Mouse (Mus musculus): ENCODE measurements around the gene Klhdc8b.

Gene Klhdc8b

DNA sequence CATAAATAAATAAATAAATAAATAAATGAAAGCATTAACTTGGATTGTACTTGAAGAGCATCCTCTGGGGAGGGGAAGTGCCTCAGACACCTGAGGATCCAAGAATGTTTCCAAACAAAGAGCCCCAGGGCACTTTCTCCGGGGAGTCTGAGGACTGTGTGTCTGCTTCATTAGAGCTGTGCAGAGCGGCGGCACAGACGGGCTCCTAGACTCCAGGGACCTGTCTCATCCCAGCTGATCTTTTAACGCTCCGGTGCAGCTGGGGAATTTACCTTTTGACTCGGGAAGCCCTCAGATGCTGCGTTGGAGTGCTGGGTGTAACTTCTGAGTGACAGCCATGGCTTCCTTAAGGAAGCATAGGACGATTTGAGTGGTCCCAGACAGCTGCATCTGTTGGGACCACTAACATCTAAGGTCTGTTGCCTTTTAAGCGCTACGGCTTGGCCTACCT, at the start of gene Klhdc8b:
TSS of gene Klhdc8b (minus strand) at position 401 of the 451 bp plus-strand sequence.
- no peak for DNase-seq

DNA sequence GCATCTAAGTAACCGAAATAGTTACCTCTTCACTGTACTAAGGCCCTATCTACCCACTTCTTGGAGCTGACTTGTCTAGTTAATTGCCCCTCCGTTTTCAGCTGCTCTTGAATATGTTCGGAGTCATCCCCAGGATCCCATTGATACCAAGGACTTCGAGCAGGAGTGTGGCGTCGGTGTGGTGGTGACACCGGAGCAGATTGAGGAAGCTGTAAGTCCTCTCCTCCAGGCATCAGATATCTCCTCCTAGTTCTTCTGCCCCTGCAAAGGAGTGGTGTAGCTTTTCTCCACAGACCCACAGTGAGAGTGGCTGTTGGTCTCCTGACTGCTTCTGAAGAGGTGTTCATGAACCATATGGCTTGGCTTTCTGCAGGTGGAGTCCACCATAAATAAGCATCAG, 47.4 kb upstream of the Klhdc8b start:
- DNase-seq: no peak

DNA sequence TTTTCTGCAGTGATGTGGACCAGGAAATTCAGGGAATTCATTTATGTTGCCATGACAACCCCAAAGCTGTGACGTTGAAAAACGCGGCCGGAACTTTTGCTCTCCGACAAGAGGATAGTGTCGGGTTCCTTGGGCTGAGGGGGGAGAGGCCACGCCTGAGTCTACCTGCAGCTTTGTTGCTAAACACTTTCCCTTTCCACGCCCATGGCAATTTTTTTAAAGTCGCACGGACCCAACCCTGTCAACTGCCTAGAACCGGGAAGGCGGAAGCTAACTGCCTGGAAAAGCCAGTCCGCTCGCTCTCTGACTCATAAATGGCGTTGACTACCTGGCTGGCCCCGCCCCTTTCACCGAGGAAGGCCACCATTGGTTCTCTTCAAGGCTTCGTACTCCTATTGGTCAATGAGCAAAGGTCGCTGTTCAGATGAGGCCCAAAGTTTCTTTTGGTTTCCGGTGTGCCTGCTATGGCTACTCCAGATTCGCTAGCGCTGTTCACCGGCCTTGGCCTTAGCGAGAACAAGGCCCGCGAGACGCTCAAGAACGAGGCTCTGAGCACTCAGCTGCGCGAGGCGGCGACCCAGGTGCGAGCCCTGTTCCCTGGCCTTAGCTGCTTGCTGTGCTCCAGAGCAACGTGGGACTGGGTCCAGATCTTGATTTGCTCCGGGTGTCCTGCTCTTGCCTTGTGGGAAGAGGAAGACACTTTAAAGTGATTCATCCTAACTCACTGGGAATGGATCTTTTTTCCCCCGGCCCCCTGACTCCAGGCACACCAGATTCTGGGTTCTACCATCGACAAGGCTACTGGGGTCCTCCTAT, 46.4 kb upstream of the Klhdc8b start, which contains the start of gene Qars:
TSS of gene Qars (plus strand) at position 88 of the 816 bp plus-strand sequence.
- DNase-seq: peak; percentile 92 to 93

DNA sequence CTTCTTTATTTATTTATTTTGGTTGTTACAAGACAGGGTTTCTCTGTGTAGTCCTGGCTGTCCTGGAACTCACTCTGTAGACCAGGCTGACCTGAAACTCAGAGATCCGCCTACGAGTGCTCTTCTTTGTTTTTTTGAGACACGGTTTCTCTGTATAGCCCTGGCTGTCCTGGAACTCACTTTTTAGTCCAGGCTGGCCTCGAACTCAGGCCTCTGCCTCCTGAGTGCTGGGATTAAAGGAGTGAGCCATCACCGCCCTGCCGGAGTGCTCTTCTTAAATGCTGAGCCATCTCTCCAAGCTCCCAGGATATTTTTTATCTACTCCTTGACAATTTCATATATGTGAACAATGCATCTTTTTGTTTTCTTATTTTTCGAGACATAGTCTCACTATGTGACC, 45.5 kb upstream of the Klhdc8b start:
- no peak for DNase-seq

DNA sequence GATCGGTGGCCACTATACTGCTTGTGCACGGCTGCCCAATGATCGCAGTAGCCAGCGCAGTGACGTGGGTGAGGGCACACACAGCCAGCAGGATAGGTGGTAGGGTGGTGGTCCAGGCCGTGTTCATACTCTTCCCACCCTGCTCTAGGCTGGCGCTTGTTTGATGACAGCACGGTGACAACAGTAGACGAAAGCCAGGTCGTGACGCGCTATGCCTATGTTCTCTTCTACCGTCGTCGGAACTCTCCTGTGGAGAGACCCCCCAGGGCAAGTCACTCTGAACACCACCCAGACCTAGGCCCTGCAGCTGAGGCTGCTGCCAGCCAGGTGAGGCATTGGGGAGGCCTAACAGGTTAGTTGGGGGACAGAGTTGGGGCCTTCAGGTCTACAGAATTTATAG, 38.6 kb upstream of the Klhdc8b start:
- no peak for DNase-seq

DNA sequence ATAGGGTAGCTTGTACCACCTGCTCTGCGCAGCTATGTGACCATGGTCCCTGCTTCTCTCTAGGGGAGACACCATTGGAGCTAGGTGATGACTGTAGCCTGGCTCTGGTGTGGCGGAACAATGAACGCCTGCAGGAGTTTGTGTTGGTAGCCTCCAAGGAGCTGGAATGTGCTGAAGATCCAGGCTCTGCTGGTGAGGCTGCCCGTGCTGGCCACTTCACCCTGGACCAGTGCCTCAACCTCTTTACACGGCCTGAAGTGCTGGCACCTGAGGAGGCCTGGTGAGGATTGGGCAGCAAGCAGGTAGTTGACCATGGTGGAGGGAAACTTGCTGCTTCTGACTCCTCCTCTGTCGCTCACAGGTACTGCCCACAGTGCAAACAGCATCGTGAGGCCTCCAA, 37.9 kb upstream of the Klhdc8b start:
- DNase-seq: no peak

DNA sequence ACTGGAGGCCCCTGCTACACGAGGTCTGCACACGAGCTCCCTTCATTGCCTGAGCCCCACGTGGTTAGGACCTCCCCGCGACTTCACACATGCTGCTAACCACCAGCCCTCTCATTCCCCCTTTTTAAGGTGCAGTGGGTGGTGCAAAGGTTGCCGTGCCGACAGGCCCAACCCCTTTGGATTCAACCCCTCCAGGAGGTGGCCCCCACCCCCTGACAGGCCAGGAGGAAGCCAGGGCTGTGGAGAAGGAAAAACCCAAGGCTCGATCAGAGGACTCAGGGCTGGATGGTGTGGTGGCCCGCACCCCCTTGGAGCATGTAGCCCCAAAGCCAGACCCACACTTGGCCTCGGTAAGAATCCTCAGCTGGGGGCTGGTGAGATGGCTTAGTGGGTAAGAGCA, 33.5 kb upstream of the Klhdc8b start:
- no peak for DNase-seq

DNA sequence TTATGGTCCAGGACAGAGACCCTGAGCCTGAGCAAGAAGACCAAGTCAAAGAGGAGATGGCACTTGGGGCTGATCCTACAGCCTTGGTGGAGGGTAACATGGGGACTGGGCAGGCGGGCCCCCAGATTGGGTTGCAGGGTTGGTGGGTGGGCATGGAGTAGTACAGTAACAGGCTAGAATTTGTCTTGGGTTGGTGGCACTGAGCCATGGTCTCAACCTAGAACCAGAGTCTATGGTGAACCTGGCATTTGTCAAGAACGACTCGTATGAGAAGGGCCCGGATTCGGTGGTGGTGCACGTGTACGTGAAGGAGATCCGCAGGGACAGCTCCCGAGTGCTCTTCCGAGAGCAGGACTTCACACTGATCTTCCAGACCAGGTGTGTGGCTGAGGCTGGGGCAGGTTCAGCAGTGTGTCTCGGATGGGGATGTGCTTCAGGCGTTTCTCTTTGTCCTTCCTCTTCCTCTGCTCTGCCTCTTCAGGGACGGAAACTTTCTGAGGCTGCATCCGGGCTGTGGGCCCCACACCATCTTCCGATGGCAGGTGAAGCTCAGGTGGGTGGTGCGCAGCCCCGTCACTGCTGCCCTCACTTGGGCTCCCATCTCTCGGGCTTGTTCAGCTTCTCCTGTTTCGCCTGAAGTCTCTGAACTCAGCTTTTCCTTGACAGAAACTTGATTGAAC, 32.9 kb upstream of the Klhdc8b start:
- no peak for DNase-seq

DNA sequence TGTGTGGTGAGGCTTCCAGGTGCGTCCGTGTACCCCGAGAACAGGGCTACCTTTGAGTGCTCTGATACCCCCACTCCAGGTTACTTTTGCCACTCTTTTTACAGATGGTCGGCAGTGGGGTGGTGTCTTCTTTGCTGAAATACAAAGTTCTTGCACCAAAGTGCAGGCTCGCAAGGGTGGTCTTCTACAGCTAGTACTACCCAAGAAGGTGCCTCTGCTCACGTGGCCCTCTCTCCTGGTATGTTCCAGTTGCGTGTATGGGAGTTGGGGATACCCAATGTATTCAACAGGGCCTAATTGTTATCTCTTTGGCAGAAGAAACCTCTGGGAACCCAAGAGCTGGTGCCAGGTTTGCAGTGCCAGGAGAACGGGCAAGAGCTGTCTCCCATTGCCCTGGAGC, 31.9 kb upstream of the Klhdc8b start:
- no peak for DNase-seq

DNA sequence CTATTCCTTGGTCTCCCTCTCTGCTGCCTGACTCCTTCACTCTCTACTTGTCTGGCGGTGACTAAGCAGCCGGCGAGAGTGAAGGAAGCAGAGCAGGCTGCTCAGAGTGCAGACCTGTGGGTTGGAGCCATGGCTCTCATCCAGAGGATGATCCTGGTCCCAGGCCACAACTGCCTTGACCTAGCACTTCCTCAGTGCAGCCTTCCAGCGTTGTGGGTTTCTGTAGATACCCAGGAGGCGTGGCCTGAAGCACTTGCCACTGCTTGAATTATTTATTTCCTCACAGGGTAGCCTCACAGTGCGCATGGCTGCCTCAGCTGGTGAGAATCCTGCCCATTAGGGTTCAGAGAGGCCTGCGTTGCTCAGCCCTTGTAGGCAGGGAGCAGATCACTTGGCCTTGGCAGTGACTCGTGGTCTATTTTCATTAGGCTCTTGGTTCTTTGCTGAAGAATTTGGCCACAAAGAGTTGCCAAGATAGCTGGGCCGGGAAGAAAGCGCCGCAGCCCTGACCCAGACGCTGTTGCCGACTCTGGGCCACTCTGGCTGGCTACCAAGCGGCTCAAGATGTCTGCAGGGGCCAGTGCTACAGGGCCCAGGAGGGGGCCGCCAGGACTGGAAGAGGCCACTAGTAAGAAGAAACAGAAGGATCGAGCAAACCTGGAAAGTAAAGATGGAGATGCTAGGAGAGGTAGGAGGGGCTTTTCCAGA, 30.8 kb upstream of the Klhdc8b start:
- DNase-seq: no peak

DNA sequence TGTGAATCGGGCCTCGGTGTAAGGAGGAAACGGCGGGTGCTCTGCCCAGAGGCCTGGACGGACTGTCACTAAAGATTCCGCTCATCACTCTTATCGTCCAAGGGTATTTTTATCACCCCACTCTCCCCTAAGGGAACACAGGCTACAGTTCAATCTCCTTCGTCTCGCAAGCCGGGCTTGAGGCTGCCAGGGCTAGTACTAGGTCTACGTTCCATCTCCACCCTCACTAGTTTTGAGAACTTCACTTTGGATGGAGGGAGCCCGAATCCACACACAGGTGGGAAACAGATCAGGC, 29.9 kb upstream of the Klhdc8b start:
- no peak for DNase-seq

DNA sequence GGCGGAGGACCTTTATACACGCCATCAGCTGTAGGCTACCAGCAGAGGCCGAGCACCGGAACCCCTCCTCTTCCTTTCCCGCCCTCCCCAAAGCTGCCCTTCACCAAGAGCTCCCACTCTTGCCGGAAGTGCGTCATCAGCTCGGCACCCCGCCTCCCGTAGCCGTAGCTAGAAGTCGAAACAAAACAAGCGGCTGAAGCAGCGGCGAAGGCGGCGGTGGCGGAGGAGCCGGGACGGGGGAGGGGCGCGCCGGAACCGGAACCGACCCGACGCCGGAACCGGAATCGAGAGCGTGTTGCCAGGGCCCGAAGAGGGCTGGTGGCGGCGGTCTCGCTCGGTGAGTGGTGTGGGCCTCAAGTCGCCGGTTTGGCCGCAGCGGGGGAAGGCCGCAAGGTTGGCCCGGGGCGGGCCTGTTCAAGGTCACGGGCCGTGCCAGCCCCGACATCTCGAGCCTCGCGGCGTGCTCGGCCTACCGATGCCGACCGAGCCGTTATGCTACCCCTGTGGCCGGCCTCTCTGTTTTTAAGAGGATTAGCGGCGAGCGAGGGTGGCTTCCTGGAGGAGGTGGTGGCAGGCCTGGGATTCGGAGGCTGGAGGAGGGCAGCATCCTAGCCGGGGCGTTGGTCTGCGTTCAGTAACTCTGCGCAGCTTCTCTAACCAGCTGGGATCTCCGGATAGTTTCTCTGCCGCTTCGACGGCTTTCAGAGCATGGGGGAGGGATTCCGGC, 29.3 kb upstream of the Klhdc8b start, which contains the start of gene Usp19:
TSS of gene Usp19 (plus strand) at position 44 of the 727 bp plus-strand sequence.
- DNase-seq: peak; percentile 94 to 96

DNA sequence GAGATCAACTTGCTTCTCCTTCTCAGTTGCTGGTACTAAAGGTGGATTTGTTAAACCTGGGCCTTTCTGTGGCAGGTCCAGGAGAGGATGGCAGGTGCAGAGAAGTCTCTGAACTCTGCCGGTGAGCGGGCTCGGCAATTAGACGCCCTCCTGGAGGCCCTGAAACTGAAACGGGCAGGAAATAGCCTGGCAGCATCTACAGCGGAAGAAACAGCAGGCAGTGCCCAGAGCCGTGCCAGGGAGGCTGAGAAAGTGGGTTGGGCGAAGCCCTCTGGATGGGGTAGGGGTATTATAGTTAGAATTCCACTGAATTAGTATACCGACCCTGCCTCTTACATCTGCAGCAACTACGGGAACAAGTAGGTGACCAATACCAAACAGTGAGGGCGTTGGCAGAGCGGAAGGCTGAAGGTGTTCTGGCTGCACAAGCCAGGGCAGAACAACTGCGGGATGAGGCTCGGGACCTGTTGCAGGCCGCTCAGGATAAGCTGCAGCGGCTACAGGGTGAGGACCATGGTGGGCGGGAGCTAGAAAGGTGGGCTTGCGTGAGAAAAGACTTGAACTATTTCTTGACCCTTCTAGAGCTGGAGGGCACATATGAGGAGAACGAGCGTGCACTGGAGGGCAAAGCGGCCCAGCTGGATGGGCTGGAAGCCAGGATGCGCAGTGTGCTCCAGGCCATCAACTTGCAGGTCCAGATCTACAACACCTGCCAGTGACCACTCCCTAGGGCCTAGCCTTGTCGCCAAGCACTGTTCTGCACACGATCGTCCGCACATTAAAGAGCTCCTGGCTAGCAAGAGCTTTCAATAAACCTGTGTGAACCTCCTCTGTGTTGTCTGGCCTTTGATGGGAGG, 28.5 kb upstream of the Klhdc8b start:
- no peak for DNase-seq

DNA sequence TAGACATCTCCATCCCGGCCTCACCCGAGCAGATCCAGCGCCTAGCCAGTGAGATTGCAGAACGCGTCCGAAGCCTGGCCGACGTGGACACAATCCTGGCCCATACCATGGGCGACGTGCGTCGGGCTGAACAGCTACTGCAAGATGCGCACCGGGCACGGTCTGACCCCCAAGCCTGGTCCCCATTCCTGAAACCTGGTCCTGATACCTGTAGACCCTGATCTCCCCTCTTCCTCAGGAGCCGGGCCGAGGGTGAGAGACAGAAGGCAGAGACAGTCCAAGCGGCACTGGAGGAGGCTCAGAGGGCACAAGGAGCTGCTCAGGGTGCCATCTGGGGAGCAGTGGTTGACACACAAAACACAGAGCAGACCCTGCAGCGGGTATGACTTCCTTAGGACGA, 27.8 kb upstream of the Klhdc8b start:
- DNase-seq: no peak

DNA sequence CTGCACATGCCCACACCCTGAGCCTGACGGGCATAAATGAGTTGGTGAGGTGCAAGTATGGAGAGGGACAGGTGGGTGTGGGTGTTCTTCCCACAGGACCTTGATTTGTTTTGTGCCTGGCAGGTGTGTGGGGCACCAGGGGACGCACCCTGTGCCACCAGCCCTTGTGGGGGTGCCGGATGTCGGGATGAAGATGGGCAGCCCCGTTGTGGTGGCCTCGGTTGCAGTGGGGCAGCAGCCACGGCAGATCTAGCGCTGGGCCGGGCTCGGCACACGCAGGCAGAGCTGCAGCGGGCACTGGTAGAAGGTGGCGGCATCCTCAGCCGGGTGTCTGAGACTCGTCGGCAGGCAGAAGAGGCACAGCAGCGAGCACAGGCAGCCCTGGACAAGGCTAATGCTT, 27.0 kb upstream of the Klhdc8b start:
- no peak for DNase-seq

DNA sequence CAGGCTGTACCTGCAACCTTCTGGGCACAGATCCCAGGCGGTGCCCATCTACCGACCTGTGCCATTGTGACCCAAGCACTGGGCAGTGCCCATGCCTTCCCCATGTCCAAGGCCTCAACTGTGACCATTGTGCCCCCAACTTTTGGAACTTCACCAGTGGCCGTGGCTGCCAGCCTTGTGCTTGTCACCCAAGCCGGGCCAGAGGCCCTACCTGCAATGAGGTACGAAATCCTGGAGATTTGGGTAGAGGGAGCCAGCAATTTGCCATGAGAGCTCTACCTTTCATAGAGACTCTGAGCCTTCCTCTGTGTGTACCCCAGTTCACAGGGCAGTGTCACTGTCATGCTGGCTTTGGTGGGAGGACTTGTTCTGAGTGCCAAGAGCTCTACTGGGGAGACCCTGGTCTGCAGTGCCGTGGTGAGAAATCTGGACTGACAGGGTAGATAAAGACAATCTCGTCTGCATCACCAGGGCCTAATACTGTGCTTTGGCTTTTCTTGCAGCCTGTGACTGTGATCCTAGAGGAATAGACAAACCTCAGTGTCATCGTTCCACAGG, 25.7 kb upstream of the Klhdc8b start:
- DNase-seq: no peak

DNA sequence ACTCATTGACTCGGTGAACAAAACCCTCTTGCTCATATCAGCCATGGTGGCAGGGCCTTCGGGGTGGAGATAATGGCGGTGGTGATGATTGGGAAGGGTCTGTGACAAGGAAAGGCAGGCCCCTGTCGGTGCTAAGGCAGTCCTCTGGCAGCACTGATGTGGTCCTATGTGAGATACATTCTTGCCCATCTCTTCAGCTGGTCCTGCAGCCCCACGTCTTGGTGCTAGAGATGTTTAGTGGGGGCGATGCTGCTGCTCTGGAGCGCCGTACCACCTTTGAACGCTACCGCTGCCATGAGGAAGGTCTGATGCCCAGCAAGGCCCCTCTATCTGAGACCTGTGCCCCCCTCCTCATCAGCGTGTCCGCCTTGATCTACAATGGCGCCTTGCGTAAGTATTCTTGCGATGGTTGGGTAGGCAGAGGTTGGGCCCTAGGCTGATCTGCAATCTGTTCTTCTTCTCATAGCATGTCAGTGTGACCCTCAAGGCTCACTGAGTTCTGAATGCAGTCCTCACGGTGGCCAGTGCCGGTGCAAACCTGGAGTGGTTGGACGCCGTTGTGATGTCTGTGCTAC, 24.0 kb upstream of the Klhdc8b start:
- DNase-seq: no peak

DNA sequence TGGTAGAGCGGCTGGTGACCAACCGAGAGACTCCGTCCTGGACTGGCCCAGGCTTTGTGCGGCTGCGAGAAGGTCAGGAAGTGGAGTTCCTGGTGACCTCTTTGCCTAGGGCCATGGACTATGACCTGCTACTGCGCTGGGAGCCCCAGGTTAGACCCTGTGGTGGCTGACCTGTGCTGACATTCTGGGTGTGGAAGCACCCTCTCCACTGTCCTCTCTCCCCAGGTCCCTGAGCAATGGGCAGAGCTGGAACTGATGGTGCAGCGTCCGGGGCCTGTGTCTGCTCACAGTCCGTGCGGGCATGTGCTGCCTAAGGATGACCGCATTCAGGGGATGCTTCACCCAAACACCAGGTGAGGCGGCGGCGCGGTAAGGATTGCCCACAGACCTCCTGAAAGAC, 22.6 kb upstream of the Klhdc8b start:
- DNase-seq: no peak

DNA sequence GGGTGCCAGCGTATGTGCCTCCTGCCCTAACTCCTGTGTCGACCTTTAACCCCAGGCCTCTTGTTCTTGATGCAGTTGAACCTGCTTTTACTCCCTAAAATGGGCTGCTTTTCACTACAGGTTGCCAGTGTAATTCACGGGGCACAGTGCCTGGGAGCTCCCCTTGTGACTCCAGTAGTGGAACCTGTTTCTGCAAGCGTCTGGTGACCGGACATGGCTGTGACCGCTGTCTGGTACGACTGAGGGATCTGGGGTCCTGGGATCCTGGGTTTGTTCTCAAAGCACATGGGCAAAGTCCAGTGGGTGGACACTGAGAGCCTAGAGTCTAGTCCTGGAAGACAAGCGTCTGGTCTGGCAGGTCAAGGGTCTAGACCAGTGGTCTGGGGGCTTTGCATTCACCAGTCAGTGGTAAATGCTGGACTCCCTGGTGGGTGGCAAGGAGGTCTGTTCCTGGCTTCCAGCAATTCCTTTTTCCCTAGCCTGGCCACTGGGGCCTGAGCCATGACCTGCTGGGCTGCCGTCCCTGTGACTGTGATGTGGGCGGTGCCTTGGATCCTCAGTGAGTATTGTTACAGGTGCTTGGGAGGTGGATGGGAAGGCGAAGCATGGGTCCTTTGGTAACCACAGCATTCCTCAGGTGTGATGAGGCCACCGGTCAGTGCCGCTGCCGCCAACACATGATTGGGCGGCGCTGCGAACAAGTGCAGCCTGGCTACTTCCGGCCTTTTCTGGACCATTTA, 21.8 kb upstream of the Klhdc8b start:
- no peak for DNase-seq

DNA sequence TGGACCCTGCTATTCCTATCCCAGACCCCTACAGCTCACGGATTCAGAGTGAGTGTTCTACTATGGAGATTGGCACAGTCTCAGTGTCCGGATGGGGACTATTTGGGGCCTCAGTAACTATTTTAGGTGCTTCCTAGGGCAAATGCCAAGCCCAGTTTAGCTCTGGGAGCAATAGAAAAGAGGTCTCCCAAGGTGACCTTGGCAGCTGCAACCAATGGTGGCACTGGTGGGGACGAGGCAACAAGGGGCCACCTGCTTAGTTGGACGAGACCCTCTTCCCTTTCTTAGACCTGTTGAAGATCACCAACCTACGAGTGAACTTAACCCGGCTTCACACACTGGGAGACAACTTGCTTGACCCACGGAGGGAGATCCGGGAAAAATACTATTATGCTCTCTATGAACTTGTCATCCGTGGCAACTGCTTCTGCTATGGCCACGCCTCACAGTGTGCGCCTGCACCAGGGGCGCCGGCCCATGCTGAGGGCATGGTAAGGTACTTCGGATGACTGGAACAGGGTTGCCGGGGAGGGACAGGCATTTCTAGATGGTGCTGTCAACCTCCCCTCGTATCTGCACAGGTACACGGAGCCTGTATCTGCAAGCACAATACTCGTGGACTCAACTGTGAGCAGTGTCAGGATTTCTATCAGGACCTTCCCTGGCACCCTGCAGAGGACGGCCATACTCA, 20.3 kb upstream of the Klhdc8b start:
- no peak for DNase-seq
